Mouse (Mus musculus): ENCODE data around the gene Bfsp2. TPM values are rescaled to one million over a fixed set of nuclear protein-coding genes. Genes with fewer than 3 reads are reported as not detected.

The Bfsp2 gene
- 1 to 10 TPM; 2.2 to 3.6 TPM for total RNA-seq (2021)
- long read RNA-seq, transcript Bfsp2-201 (7 exons, 1,662 nt): major isoform, 6 of 8 reads
- long read RNA-seq, partial matches to known transcripts: 1 of 8 reads
- long read RNA-seq, other reads (novel, unspliced or antisense): 1 of 8 reads

GRCm38 (mm10) chr9:103480044-103480576, at the start of gene Bfsp2:
Gene Bfsp2, minus strand, starts transcription at chr9:103480420.
- DNase-seq (ENCODE audit: low spot score in 2 of 2): no peak

GRCm38 (mm10) chr9:103525041-103525537, 44.9 kb upstream of the Bfsp2 start:
- no peak for DNase-seq (ENCODE audit: low spot score in 2 of 2)

- DNase-seq (ENCODE audit: low spot score in 2 of 2): no peak
Observed at GRCm38 (mm10) chr9:103524600-103524999, 44.4 kb upstream of the Bfsp2 start.

GRCm38 (mm10) chr9:103523742-103524403, 43.7 kb upstream of the Bfsp2 start:
- no peak for DNase-seq (ENCODE audit: low spot score in 2 of 2)

- no peak for DNase-seq (ENCODE audit: low spot score in 2 of 2)
Observed at GRCm38 (mm10) chr9:103523008-103523407, 42.8 kb upstream of the Bfsp2 start.

GRCm38 (mm10) chr9:103513884-103514283, 33.7 kb upstream of the Bfsp2 start:
- no peak for DNase-seq (ENCODE audit: low spot score in 2 of 2)

- DNase-seq (ENCODE audit: low spot score in 2 of 2): no peak
Observed at GRCm38 (mm10) chr9:103512257-103512656, 32.0 kb upstream of the Bfsp2 start.

GRCm38 (mm10) chr9:103506968-103507584, 26.9 kb upstream of the Bfsp2 start:
- DNase-seq (ENCODE audit: low spot score in 2 of 2): no peak

GRCm38 (mm10) chr9:103505067-103505466, 24.8 kb upstream of the Bfsp2 start:
- no peak for DNase-seq (ENCODE audit: low spot score in 2 of 2)

- no peak for DNase-seq (ENCODE audit: low spot score in 2 of 2)
Observed at GRCm38 (mm10) chr9:103504646-103505045, 24.4 kb upstream of the Bfsp2 start.

- no peak for DNase-seq (ENCODE audit: low spot score in 2 of 2)
Observed at GRCm38 (mm10) chr9:103503586-103504298, 23.5 kb upstream of the Bfsp2 start.

- DNase-seq (ENCODE audit: low spot score in 2 of 2): no peak
Observed at GRCm38 (mm10) chr9:103502655-103503054, 22.4 kb upstream of the Bfsp2 start.

GRCm38 (mm10) chr9:103501861-103502364, 21.7 kb upstream of the Bfsp2 start:
- DNase-seq (ENCODE audit: low spot score in 2 of 2): peak; percentile 60 to 65

GRCm38 (mm10) chr9:103499366-103499765, 19.1 kb upstream of the Bfsp2 start:
- DNase-seq (ENCODE audit: low spot score in 2 of 2): no peak

- DNase-seq (ENCODE audit: low spot score in 2 of 2): no peak
Observed at GRCm38 (mm10) chr9:103498699-103499098, 18.5 kb upstream of the Bfsp2 start.

GRCm38 (mm10) chr9:103495391-103495790, 15.2 kb upstream of the Bfsp2 start:
- DNase-seq (ENCODE audit: low spot score in 2 of 2): no peak

- DNase-seq (ENCODE audit: low spot score in 2 of 2): peak; percentile 87 to 89
Observed at GRCm38 (mm10) chr9:103494346-103495020, 14.3 kb upstream of the Bfsp2 start.

GRCm38 (mm10) chr9:103491985-103492384, 11.8 kb upstream of the Bfsp2 start:
- DNase-seq (ENCODE audit: low spot score in 2 of 2): no peak

GRCm38 (mm10) chr9:103490439-103490838, 10.2 kb upstream of the Bfsp2 start:
- peak; percentile 84 to 87 for DNase-seq (ENCODE audit: low spot score in 2 of 2)

GRCm38 (mm10) chr9:103489883-103490282, 9.7 kb upstream of the Bfsp2 start:
- DNase-seq (ENCODE audit: low spot score in 2 of 2): no peak

- no peak for DNase-seq (ENCODE audit: low spot score in 2 of 2)
Observed at GRCm38 (mm10) chr9:103489096-103489495, 8.9 kb upstream of the Bfsp2 start.
